Mouse (Mus musculus): ENCODE results near the gene Gm17606.
"Not testable (repeated sequence)": the region's sequence is repeated elsewhere in the genome, so short reads cannot be mapped to it uniquely, and the experiment has no call there.

Gene Gm17606

DNA sequence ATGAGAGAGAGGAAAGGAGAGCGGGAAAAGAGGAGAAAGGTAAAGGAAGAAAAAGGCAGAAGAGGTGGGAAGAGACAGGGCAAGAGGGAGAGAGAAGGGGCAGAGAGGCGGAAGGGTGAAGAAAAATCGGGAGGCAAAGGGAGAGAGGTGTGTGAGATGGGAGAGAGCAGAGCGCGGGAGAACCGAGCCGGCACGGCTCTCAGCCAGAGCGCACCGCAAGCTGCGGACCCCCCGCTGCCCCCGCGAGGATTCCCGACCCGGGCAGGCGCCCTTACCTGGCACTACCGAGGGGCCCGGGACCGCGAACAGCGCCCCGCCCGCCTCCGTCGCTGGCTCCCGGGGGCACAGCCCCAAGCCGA is at the start of gene Gm17606:
Gene Gm17606 (plus strand): TSS at position 7 of the 359 bp plus-strand sequence.
- DNase-seq (ENCODE audit: low spot score) = no peak

DNA sequence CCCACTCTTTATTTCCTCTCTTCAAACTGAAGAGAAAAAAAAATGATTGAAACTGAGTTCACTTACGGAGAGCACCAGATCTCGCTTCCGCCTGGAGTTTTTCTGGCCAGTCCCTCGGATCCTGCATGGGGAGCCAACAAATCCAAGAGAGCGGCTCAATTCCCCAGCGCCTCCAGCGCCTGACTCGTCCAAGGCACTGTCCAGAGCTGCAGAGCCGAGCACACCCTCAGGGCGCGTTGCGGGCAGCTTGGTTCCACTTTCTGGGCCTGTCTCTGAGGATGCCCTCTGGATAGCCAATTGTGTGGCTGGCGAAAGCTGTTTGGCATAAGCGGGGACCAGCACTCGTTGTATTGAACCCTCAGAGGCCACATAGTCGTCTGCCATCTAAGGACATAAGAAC is 49.7 kb upstream of the Gm17606 start:
- no peak for DNase-seq (ENCODE audit: low spot score)

DNA sequence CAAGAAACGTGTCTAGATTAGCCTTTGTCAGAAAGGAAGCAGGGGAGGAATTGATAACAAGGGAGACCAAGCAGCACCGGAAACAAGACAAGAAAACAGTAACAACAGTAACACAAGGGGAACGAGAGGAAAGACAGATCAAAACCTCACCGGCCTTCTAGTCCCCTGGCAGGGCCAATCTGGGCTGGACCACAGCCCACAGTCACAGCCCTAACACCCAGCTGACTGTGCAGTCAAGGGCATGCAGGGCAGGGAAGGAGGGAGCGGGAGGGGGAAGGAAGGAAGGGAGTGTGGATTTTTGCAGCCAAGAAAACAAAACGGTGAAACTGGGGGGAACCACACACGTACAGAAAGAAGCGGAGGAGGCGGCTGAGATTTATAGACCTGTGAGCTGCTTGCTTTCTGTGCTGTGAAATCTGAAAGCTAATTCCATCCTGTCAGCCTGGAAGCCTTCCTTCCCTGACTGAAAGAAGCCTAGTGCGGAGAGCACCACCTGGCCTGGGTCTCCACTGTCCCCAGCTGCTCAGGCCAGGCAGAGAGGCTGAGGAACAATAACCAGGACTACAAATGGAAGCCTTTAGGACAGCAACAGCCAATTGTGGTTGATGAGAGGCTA is 48.3 kb upstream of the Gm17606 start:
- DNase-seq (ENCODE audit: low spot score) = no peak

DNA sequence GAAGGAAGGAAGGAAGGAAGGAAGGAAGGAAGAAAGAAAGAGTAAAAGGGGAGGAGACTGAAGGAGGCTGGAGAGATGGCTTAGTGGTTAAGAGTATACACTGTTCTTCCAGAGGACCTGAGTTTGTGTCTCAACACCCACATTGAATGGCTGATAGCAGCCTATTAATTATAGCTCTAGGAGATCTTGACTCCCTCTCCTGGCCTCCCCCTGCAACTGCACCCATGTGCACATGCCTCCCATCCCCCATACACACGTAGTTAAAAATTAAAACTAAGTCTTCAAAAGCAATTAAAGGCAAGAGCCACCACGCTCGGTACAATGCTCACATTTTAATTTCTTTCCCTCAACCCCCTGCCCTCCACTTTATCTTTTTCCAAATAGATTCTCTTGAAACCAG is 46.7 kb upstream of the Gm17606 start:
- no peak for DNase-seq (ENCODE audit: low spot score)

DNA sequence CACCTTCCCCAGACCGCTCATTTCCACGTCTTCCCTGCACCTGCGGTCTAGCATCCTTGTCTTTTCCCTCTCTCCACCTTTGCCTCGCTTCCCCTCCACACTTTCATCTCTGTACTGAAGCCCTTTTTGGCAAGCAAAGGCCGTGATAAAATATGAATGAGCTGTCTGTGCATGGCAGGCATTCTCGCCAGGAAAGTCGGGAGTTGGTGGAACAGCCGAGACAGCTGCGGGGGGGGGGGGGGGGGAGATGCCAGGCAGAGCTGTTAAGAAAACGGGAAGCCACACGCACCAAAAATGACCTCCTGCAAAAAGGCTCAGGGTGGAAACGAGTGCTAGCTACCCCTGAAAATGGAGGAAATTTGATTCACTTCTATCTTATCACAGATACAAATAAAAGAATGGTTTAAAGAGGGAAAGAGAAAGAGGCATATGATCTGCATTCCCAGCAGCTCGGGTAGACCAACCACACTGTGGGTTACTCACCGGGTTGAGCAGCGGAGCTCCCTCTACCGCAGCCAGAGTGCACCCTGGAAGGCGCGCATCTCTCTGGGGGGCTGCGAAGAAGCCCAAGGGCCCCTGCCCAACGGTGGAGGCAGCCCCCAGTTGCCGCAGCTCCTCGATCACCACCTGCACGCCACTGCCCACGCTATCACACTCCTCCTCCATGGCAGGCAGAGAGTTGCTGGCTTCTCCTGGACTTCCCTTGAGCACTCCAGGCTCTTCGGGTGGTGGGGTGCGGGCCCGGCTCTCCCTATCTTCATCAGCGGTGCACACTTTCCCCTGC is 45.9 kb upstream of the Gm17606 start:
- DNase-seq (ENCODE audit: low spot score) = no peak

DNA sequence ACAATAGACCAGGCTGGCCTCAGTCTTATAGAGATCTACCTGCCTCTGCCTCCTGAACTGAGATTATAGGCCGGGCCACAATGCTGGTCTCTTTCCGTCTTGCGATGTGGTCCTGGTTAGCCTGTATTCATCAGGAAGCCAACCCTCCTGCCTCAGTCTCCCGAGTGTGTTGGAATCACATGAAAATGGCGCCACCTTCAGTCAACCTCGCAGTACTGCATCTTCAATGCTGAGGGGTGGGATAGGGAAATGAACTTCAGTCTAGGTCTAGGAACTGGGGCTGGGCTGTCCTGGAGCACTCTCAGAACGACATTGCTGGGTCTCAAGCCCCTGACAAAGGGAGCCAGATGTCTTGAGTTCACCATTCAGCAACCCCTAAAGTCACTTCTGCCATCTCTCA is 43.7 kb upstream of the Gm17606 start:
- DNase-seq (ENCODE audit: low spot score) = no peak

DNA sequence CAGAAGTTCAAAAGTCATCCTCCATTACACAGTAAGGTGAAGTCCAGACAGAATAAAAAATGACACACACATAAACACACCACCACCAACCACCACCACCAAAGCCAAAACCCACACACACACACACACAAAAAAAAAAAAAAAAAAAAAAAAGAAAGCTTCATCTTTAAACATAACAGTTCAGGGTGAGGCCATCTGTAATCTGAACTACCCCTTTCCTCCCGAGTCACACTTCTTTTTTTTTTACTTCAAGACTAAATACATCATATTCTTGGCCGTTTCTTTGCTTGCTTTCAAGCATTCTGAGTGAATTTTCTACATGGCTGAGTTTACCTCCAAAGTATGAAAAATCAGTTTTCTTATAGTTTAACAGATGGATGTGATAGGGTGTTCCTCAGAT is 39.2 kb upstream of the Gm17606 start:
- no peak for DNase-seq (ENCODE audit: low spot score)

DNA sequence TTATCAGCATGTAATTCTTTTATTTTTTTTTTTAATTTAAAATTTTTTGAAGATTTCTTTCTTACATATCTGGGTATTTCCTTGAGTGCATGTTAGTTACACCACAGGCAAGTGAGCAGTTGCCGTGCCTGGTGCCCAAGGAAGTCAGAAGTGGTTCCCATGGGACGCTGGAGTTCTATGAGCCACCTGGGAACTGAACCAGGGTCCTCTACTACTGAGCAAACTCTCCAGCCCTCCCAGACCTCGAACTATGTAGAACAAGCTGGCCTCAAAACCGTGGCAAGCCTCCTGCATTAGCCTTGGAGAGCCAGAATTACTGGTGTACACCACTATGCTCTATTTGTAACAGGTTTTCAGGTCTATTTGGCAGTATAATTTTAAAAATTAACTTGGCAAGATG is 38.1 kb upstream of the Gm17606 start:
- DNase-seq (ENCODE audit: low spot score) = no peak

DNA sequence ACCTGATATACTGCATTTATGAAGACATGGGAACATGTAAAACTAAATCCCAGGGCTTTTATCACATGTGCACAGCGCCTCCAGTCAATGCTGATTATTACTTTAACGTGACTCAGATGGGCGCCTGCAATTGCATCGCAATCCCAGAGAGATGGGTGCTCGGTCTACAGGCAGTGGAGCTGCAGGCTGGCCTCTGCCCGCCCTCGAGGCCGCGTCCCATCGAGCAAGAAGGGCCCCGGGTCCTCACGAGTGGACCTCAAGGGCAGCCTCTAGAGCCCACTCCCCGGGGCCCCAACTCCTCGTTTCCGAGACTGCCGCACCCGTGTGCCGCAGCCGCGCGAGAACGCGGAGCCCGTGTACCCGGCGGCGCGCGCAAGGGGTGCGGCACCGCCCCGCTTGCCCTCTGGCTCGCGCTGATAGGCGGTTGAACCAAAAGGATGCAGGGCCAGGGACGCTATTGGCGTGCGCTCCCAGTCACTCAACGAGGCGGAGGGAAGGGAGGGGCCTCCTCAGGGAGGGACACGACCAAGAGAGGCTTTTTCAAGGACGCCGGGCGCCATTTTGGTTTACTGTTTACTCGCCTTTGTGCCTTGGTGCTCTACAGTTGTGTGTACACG is 37.6 kb upstream of the Gm17606 start:
- peak; percentile 96 for DNase-seq (ENCODE audit: low spot score)

DNA sequence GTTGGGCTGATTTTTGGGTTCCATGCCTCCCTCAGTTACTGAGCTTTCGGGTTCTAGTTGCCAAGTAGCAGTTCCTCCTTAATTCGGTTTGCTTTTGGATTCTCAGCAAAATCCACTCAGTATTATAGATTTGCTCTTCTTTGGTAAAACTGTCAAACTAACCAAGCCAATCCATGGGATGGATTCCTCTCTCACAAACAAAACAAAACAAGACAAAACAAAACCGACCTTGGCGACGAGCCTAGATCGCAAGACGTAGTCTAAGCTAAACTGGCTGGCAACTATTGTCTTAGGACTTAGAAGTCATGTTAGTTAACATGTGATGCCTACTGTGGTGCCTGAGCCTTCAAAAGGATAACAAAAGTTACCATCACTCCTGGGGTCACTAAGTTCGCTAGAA is 37.1 kb upstream of the Gm17606 start:
- no peak for DNase-seq (ENCODE audit: low spot score)

DNA sequence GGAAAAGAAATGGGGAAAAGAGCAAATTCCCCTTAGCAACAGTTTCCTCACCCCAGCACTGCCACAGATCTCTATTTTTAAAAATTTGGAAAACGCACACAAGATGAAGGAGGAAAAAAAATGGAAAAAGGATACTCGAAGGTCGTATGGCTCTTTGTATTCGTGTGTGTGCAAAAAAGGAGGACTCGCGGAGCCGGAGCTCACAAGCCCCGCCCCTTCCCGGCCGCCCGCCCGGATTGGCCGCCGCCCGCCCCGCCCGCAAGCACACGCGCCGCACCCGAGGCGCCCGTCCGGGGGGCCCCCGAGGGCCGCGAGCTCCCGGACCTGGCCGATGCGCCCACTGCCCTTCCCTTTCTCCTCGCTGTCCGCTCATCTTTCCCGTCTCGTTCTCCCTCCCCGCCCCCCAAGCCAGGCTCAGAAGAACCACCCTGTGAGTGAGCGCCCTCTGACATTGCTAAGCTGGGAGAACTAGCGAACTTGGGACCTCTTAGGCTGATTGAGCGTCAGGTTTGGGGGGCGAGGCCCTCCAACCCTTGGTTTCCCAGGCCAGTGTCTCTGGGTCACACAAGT is 34.9 kb upstream of the Gm17606 start, which contains the start of gene 4931414P19Rik:
Gene 4931414P19Rik (minus strand): TSS at position 242 of the 570 bp plus-strand sequence.
- peak; percentile 64 for DNase-seq (ENCODE audit: low spot score)

DNA sequence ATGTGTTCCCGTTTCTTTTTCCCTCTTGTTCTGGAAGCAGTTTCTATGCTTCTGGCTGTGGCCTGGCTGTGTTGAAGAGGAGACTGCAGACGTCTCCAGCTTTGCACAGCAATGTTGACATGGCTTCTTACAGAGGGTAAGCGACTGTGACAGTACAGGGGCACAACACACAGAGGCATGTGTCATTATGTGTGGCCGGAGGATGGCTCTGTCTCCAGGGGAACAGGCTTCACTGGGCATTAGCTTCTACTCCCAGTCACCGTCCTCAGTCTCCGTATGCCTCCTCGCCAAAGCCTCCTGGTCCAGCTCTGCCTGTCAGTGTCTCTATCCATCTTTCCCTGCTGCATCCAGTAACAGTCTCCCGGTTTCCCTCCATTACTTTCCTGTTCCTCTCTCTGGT is 33.5 kb upstream of the Gm17606 start:
- no peak for DNase-seq (ENCODE audit: low spot score)

DNA sequence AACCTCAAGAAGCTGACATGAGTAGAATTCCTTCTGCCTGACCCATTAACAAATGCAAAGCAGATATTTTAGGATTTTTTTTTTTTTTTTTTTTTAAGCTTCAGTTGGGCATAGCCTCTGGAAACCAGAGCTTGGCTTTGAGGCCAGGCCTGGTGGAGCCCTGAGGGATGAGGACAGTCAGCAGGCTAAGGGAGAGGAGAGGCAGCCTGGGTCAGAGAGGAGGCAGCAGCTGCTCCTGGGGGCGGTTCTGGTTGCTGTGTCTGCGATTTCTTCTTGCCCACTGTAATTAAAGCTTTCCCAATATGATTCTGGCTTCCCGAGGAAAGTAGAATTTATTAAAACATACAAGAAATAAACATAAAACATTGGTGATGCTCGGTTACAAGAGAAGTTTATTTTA is 31.5 kb upstream of the Gm17606 start:
- no peak for DNase-seq (ENCODE audit: low spot score)

DNA sequence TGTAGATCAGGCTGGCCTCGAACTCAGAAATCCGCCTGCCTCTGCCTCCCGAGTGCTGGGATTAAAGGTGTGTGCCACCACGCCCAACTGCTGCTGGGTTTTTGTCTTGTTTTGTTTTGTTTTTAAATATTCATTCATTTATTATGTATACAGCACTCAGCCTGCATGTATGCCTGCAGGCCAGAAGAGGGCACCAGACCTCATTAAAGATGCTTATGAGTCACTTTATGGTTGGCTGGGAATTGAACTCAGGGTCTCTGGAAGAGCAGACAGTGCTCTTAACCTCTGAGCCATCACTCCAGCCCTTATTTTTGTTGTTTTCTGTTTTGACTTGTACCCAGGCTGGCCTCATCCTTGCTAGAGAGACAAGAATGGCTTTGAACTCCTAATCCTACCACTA is 30.8 kb upstream of the Gm17606 start:
- no peak for DNase-seq (ENCODE audit: low spot score)

DNA sequence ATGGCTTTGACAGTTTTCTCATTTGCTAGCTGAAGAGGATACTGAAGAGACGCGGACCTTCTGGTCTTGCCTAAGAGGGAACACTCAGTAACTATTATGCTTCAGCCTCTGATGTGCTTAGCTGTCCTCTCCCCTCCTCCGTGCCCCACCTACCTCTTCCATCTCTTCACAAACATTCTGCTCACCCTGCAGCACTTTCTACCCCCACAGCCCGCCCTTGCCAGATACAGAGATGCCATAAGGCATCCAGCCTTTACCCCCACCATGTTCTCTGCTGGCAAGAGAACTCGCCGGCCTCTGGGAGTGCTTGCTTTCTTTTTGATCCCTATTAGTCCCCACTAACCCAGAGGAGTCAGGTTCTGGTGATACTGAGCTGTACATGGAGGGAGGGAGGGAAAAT is 30.1 kb upstream of the Gm17606 start:
- peak; percentile 64 for DNase-seq (ENCODE audit: low spot score)

DNA sequence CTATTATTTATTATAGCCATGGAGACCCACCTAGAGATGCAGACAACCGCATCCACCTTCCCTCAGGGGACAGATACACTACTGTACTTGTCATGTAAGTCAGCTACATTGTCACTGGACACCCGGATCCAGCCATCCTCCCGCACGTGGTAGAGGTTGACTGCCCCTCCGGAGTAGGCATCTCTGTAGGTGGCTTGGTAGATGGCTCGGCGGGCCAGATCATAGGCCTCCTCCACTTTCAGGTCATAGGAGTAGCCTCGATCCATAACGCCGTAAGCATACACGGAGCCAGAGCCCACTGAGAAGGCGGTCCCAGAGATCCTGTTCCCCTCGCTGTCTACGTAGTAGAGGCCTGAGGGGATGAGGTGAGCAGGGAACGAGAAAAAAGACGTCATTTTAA is 26.6 kb upstream of the Gm17606 start:
- not testable (repeated sequence) for DNase-seq (ENCODE audit: low spot score)

DNA sequence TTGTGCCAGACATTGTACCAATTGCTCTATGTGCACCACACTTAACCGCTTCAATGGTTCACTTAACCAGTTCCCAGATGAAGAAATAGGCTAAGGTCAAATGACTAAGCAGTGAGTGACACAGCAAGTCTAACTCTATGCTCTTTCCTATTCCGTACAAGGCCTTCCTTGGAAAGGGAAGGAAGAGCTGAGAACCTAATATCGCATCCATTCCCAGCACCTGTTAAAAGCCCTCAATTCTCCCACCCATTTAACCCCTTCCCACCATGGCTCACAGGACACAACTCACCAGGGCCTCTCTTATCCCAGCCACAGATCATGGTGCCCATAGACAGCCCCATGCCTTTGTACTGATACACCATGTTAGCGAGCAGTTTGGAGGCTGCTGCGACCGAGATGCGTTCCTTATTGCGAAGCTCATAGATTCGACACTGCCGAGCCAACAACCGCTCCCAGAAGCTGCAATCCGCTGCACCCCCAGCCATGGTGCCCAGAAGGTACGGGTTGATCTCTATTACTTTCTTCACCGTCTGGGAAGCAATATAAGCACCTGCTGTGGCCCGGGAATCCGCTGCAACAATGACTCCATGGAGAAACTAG is 24.4 kb upstream of the Gm17606 start:
- DNase-seq (ENCODE audit: low spot score) = no peak

DNA sequence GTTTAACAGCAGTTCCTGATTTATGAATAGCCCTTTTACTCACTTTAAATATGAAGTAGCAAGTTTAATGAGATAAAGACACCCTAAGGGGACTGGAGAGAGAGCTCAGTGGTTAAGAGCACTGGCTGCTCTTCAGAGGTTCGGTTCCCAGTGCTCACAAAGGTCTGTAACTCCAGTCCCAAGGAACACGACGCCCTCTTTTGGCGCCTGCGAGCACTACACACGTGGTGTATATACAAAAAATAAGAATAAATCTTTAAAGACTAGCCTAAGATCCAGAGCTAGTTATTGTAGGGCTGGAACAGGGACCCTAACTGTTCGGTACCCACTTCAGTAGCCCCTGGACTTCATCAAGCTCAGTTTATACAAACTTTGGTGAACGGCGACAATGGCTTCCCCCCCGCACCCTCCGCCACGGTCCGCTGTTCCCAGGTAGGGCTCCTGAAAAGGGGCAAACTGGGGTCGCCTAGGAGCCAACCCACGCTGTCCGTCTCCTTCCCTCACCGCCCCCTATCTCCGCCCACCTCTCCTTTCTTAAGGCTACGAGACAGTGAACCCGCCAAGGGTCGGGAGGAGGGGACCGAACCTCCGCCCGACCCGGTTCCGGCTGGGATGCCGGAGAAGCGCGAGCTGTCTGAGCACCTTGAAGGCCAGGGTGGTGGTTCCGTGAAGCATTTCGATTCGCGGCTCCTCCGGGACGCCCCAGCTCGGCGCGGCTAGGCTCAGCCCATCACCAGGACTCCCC is 23.4 kb upstream of the Gm17606 start:
- DNase-seq (ENCODE audit: low spot score) = no peak

DNA sequence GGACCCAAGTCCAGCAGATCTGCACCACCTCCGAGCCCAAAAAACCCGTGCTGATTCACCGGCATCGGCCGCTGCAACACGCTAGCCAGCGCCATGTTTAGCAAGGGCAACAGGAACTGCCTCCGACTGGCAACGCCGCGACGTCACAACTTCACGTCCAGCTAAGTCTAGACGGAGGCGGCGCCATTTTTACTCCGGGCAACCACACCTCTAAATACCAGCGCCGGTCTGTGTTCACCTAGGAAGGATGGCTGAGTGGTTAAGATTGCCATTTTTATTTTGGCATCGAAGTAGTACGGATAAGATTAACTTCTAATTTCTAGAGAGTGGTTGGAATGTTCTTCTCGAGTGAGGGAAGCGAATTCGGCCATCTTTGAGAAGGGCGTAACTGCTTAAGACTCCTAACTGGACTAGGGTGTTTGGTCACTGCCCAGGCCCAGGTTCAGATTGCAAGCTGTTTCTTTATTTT is 22.8 kb upstream of the Gm17606 start, which contains the start of gene Psmb5:
Gene Psmb5 (minus strand): TSS at position 126 of the 469 bp plus-strand sequence.
- peak; percentile 91 for DNase-seq (ENCODE audit: low spot score)

DNA sequence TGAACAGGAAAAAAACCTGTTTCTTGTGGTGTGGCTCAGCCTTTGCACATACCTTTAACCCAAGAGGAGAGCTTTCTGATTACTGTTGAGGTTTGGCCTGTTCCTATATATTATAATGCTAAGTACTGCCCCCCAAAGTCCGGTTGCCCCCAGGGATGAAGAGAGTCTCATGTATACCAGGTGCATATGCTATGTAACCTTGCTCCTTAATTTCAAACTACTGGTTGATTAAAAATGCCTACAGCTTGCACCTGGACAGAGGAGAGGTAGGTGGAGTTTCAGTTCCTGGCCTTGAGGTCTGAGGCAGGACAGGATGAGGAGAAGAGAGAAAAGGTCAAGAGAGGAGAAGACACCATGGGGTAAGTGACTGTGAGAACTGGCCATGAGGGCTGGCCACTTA is 19.6 kb upstream of the Gm17606 start, which contains the start of gene Psmb11:
Gene Psmb11 (plus strand): TSS at position 301 of the 400 bp plus-strand sequence.
- DNase-seq (ENCODE audit: low spot score) = no peak

DNA sequence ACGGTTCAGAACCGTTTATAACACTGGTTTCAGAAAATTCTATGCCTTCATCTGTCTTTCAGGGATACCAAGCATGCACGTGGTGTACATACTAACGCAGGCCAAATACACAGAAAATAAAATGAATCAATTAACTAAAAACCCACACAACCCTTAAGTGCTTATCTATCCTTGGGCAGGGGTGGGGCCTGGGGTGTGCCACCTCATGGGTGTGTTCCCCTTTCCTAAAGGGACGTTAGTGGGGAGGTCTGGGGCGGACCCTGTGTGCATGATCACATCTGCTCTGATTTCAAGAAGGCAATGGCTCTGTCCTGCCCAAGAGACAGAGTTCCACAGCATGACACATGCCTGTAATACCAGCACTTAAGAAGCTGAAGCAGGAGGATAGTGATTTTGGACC is 17.4 kb upstream of the Gm17606 start:
- no peak for DNase-seq (ENCODE audit: low spot score)

DNA sequence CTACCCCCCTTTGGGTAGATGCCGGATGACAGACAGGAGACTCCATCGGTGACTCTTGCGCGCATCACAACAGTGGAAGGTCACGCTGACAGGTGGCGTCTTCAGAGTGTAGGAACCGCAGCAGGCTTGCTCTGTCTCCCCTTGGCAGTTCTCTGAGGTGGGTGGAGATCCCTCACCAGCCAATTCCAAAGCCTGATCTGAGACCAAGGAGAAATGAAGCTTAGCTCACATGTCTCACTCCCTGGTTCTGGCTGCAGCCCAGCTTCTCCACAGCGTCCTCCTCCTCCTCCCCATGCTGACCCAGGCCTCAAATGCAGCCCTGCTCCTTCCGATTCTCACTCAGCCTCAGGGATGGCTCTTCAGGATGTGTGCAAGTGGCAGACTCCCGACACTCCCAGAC is 15.8 kb upstream of the Gm17606 start:
- DNase-seq (ENCODE audit: low spot score) = no peak
